Mouse (Mus musculus): ENCODE data around the gene Mfsd12.

Mfsd12 gene

GRCm38 (mm10) chr10:81356352-81356990, 820 bp upstream of the Mfsd12 start:
- DNase-seq: peak; percentile 83

- DNase-seq: no peak
These were observed 918 bp downstream of the Mfsd12 start for GRCm38 (mm10) chr10:81358209-81358608.

- no peak for DNase-seq
These were observed 1.6 kb downstream of the Mfsd12 start for GRCm38 (mm10) chr10:81358841-81359240.

DNA sequence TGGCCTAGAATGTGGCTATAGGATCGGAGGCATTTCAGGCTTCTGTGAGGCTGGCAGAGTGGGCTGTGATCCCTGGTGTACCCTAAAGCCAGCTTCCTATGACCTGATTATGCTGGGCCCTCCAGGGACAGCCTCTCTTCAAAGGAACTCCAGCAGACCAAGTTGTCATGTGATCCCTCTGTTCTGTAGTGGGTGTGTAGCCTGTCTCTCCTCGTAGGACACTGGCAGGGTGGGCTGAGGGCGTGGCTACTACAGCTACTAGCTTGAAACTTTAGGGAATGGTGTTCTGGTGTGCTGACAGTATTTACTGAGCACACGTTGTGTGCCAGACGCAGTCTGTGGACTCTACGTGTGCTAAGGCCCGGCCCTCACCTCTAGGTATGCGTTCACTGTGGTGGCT, 3.4 kb downstream of the Mfsd12 start:
- no peak for DNase-seq

GRCm38 (mm10) chr10:81362336-81362949, 5.2 kb downstream of the Mfsd12 start:
- no peak for DNase-seq

DNA sequence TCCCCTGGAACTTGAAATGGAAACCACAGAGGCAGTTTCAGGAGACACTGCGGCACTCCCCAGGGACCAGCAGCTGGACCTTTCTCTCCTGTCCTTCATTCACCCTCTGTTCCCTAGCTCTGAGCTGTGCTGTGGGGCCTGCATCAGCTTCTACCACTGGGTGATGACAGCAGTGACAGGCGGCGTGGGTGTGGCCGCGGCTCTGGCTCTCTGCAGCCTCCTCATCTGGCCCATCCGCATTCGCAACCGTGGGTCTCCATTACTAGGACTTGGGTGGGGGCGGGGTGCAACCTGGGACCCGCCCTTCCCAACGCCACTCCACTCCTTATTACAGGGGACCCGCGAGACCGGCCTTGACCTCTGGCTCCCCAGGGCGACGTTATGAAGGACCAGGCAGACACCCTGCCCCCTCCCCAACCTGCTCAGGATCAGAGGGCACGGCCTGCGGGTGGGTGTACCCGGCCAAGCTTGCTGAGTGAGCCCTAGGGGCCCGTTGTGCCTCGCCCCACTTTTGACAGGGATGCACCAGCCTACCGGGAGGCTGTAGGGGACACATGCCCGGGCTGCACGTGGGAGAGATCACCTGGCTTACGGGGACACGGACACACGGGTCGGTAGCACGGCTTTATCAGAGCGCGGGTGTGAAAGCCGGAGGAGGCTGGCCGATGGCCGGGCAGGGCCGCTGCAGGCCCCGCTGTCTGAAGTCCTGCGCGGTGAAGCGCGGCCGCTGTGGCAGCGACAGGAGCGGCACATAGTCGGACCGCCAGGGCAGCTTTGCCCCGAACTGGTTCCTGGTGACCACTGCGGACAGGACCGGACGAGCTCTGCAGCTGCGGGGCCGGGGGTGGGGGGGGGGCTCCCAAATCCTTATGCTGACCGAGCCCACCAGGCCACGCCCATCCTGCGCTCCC, 6.4 kb downstream of the Mfsd12 start:
- no peak for DNase-seq

DNA sequence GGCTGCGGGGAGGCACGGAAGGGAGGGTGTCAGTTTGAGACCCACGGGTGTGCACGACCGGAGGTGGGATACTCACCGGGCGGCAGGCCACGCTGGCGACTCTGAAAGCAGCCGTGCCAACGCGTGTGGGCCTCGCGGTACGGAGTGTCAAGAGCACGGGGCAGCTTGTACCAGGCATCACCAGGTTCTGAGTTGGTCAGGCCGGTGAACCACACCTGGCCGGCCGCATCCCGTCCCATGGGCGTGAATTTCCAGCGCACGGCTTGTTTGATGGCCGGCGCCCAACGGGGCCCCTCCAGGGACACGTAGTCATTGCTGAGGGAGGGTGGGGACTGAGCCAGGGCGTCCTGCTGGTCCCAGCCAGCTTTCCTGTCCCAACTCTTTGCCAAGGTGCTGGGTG, 7.4 kb downstream of the Mfsd12 start:
- DNase-seq: no peak

DNA sequence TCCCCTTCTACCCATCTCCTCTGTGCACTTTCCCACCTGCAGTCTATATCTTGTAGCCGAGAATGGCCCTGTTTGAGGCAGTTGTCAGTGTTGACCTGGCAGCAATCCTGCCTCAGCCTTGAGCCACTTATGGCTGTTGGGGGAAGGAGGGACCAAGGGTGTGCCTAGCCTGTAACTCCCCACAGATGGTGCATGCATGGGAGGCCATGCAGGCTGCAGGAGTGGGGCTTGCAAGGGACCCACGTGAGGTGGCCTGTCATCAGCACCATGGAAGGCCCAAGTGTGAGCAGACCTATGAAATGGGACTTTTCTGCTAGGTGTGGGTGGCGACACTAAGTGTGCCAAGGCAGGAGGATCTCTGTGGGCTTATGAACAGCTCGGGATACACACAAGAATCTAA, 7.8 kb downstream of the Mfsd12 start:
- peak; percentile 67 for DNase-seq

DNA sequence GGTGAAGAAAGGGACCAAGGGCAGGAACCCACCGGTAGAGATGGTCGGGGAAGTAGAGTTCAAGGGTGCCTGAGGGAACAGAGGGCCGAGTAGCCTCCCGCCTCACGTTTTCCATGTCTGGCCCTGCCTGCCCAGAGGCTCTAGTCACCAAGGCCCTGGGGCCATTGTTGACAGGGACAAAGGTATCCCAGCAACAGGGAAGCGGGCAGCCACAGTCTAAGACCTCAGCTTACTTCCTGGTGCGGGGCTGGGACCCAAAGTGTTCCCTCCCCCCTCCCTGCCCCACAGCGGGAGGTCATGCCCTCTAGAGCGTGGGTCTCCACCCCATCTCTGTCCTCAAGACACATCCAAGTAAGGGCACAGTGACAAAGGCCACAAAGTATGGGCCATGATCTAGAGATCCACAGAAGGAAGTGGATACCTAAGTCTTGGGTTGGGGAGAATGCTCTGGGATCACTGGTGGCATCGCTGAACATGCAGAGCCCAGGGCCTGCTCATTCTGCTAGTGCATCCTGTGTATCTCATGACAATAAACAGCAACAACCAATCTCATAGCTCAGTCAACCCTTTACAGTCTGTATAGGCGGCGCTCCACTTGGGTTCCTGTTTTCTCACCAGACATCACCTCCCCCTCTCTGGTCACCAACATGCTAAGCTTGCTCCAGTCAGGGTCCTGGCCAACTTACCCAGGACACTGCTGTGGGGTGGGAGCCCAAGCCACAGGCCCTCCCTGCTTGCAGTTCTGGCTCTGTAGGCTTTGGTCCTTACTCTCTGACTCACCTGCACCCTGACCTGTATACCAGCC, 8.6 kb downstream of the Mfsd12 start, which contains the start of gene 4930404N11Rik:
Gene 4930404N11Rik (minus strand): TSS at position 145 of the 805 bp plus-strand sequence.
- DNase-seq: no peak

GRCm38 (mm10) chr10:81366477-81367206, 9.4 kb downstream of the Mfsd12 start:
- no peak for DNase-seq

DNA sequence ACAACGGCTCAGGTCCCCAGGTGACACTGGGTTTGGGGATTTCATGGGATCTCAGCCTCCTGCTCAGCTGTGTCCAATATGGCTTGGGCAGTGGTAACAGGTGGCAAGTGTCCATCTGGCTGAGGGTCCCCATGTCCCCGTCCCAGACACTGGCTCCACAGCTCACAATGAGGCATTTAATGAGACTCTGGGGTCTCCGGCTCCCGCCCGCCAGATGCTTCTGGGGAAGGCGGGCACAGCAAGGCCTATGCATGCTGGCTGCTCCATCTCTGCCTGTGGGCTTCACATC, 9.9 kb downstream of the Mfsd12 start:
- no peak for DNase-seq

- no peak for DNase-seq
These were observed 18.0 kb downstream of the Mfsd12 start for GRCm38 (mm10) chr10:81375322-81375721.

DNA sequence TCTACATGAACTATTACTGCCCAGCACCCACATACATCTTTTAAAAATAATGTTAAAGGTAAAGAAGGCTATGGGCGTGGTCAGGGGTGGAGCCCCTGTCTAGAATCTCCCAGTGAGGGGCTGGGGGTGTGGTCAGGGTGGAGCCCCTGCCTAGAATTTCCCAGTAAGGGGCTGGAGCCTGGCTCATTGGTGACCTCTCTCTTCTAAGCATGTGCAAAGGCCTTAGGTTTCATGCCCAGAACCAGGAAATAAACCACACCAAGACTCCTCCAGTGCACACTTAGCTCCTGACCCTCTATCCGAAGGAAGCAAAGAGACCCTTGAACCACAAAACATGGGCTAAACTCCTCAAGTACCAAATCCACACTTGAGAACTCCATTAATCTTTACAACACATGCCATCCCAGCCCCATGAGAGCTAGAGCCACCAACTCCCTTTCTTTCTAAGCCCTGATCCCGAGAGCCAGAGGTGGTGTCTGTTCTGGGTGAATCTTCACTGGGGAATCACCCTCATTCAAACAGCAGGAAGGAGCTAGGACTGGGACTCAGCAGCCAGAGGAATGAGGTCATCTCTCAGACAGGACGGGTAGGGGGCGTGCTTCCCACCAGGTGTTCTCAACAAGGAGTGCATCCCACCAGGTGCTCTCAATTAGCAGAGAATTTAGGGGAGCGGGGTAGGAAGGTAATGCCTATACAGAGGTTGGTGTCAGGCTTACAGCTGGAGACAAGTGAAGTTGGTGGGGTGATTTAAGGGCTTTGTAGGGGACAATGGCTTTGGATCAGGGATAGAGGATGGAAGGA, 19.5 kb downstream of the Mfsd12 start:
- no peak for DNase-seq

GRCm38 (mm10) chr10:81377362-81377664, 20.0 kb downstream of the Mfsd12 start:
- DNase-seq: no peak

GRCm38 (mm10) chr10:81377793-81378552, 20.7 kb downstream of the Mfsd12 start, which contains the start of gene Fzr1:
Gene Fzr1 (minus strand): TSS chr10:81378516.
- no peak for DNase-seq

DNA sequence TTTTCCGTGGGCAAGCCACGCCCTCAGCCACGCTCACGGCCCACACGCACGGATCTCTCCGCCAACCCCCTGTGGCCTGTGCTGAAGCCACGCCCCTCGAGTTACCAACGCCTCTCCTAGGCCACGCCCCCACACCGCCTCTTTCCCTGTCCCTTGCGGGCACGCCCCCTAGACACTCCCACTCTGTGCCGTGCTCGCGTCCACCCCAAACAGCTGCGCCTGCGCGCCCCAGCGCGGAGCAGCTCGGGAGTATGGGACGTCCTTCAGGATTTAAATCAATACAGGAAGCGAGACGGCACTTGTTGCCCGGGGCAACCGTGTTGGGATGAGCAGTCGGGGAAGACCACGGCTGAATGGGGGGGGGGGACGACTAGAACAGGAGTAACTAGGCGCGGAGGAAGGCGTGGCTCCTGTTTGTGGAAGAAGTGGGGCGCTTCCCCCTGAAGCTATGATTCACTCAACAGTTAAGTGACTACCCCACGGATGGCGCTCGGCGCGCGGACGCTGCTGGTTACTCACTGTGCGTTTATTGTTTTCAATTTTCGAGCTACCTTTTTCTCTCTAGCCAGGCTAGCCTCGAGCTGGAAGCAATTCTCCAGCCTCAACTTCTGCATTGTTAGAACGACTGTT, 21.4 kb downstream of the Mfsd12 start:
- peak; percentile 100 for DNase-seq

DNA sequence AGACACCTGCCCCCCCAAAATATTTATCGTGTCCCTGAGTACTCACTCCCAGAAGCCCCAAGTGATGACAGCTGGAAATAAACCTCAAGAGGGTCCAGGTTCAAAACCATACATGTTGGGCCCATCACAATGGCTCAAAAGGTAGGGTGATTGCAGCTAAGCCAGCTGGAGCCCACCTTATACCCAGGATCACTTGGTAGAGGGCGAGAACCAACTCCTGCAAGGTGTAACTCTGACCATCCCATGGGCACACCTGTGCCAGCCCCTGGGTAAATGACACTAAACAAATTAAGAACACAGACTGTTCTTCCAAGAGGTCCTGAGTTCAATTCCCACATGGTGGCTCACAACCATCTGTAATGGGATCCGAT, 21.9 kb downstream of the Mfsd12 start:
- no peak for DNase-seq

- DNase-seq: no peak
These were observed 22.6 kb downstream of the Mfsd12 start for GRCm38 (mm10) chr10:81379809-81380378.

DNA sequence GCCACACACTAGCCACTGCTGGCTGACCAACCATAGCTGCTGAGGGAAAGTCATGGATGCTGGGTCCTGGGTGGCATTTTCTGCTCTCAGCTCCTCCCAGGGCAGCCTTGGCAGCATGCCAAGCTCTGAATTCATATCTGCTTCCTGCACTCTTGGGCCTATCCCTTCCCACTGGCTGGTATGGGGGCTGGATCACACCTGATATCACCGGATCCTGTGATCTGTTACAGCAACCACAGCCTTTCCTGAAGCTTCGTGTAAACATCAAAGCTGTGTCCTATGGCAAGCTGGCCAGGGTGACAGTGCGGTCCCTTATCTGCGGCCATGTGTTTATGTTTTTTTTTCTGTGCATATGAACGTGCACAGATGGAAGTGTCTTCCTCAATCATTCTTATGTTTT, 24.7 kb downstream of the Mfsd12 start:
- no peak for DNase-seq
